Comparison of ENCODE assay signal across 14 mouse cellular contexts in genomic region chr1:89932616-89933015, GRCm38 (mm10). TPM values are rescaled to one million over a fixed set of nuclear protein-coding genes. Genes with fewer than 3 reads are reported as not detected.
DNase-seq lines count a peak whose midpoint lies in the region; ATAC-seq and TF ChIP-seq lines count a peak whose summit lies in the region.
"Had no signal": no experiment of that assay in that cellular context is flagged by ENCODE, and none has a peak within 500 bp of the region (broad histone marks: within the 10 kb centered on the region; RNA-seq: fewer than 3 reads in every experiment).

No protein-coding gene starts in this region.

- peak overlapping the region; percentile 79 for H3K4me2 ChIP-seq in hindbrain, embryonic 12.5 days (replicated peaks)
- H3K4me2 ChIP-seq in midbrain, embryonic 14.5 days (ENCODE audit: low read length) = no peak overlapping the region
- no peak overlapping the region for H3K4me2 ChIP-seq in liver, embryonic 12.5 days
- H3K4me2 ChIP-seq: embryonic facial prominence, embryonic 13.5 days had no signal

- H3K27me3 ChIP-seq in E14TG2a.4 (ENCODE audit: insufficient read depth, low read length) = peaks cover 82% of the 10 kb centered on the region
- H3K27me3 ChIP-seq in hindbrain, embryonic 12.5 days = peaks cover 86% of the 10 kb centered on the region
- peaks cover 87% of the 10 kb centered on the region for H3K27me3 ChIP-seq in midbrain, embryonic 14.5 days (ENCODE audit: control insufficient read depth, insufficient read depth, low read length)
- peaks cover 99% of the 10 kb centered on the region for H3K27me3 ChIP-seq in liver, embryonic 12.5 days (replicated peaks)

- peak overlapping the region; percentile 91; the same call in 1 of the 2 replicates for H3K4me3 ChIP-seq in E14TG2a.4 (replicated peaks; ENCODE audit: low read length)
- peak overlapping the region; percentile 57 for H3K4me3 ChIP-seq in hindbrain, embryonic 12.5 days
- H3K4me3 ChIP-seq in midbrain, embryonic 14.5 days (replicated peaks; ENCODE audit: low read depth, low read length) = no peak overlapping the region; the same call in 1 of the 2 replicates
- no peak overlapping the region for H3K4me3 ChIP-seq in liver, embryonic 12.5 days
- H3K4me3 ChIP-seq: embryonic facial prominence, embryonic 13.5 days; lung, embryonic 15.5 days had no signal

- no peak; the same call in 1 of the 2 replicates for ATAC-seq in hindbrain, embryonic 12.5 days (ENCODE audit: low FRiP score)
- no peak for ATAC-seq in midbrain, embryonic 14.5 days (ENCODE audit: low FRiP score, low TSS enrichment)
- no peak for ATAC-seq in liver, embryonic 12.5 days

- H3K9me3 ChIP-seq in E14TG2a.4 (ENCODE audit: low read length) = no peaks in the 10 kb centered on the region
- no peaks in the 10 kb centered on the region for H3K9me3 ChIP-seq in hindbrain, embryonic 12.5 days (replicated peaks)
- H3K9me3 ChIP-seq in midbrain, embryonic 14.5 days (ENCODE audit: control insufficient read depth, low read length) = no peaks in the 10 kb centered on the region
- no peaks in the 10 kb centered on the region for H3K9me3 ChIP-seq in liver, embryonic 12.5 days (replicated peaks)
- H3K9me3 ChIP-seq: embryonic facial prominence, embryonic 13.5 days; heart, embryonic 10.5 days; lung, embryonic 15.5 days had no signal

- no peak for TF ChIP-seq POLR2A in brain, embryonic 14.5 days (IDR thresholded peaks at IDR 0.05; ENCODE audit: borderline replicate concordance, extremely low read depth, insufficient read depth, insufficient read length, poor library complexity, severe bottlenecking)

- H3K4me1 ChIP-seq in E14TG2a.4 (replicated peaks; ENCODE audit: low read depth, low read length) = peaks cover 86% of the 10 kb centered on the region
- peaks cover 65% of the 10 kb centered on the region for H3K4me1 ChIP-seq in hindbrain, embryonic 12.5 days
- H3K4me1 ChIP-seq in midbrain, embryonic 14.5 days (ENCODE audit: control insufficient read depth, insufficient read depth, low read length) = peaks cover 13% of the 10 kb centered on the region
- peaks cover 19% of the 10 kb centered on the region for H3K4me1 ChIP-seq in liver, embryonic 12.5 days

- no peak overlapping the region for H3K9ac ChIP-seq in hindbrain, embryonic 12.5 days
- no peak overlapping the region for H3K9ac ChIP-seq in midbrain, embryonic 14.5 days (replicated peaks; ENCODE audit: low read length)
- no peak overlapping the region for H3K9ac ChIP-seq in liver, embryonic 12.5 days
- H3K9ac ChIP-seq: embryonic facial prominence, embryonic 13.5 days; lung, embryonic 15.5 days had no signal

- TF ChIP-seq CTCF in E14TG2a.4 (conservative IDR thresholded peaks at IDR 0.05; ENCODE audit: low read length) = no peak
- no peak for TF ChIP-seq CTCF in brain, embryonic 14.5 days (IDR thresholded peaks at IDR 0.05; ENCODE audit: borderline replicate concordance, extremely low read depth, insufficient read depth, insufficient read length)

- DNase-seq in brain, embryonic 14.5 days (ENCODE audit: low read depth) = peak; percentile 70
- peak; percentile 43 for DNase-seq in midbrain, embryonic 14.5 days
- no peak for DNase-seq in cerebellum, postnatal 25 days
- no peak for DNase-seq in layer of hippocampus, postnatal 25 days (ENCODE audit: extremely low spot score in 1 of 2, low spot score in 1 of 2)
- DNase-seq: cerebellum, adult 8-10 months; gastrocnemius, postnatal 14 days; kidney, adult 11 months had no signal

- peak overlapping the region; percentile 73 for H3K27ac ChIP-seq in hindbrain, embryonic 12.5 days
- no peak overlapping the region for H3K27ac ChIP-seq in midbrain, embryonic 14.5 days (replicated peaks; ENCODE audit: low read depth, low read length)
- no peak overlapping the region for H3K27ac ChIP-seq in liver, embryonic 12.5 days
- H3K27ac ChIP-seq: embryonic facial prominence, embryonic 13.5 days; heart, embryonic 10.5 days; lung, embryonic 15.5 days had no signal

- WGBS in hindbrain, embryonic 12.5 days = 1% methylated on average over 16 of the region's 16 CpGs
- WGBS in midbrain, embryonic 14.5 days = under 1% methylated on average over 16 of the region's 16 CpGs
- WGBS in liver, embryonic 12.5 days (ENCODE audit: insufficient replicate concordance) = 22% methylated on average over 16 of the region's 16 CpGs

- H3K36me3 ChIP-seq in E14TG2a.4 (ENCODE audit: insufficient read depth, low read length) = peaks cover 18% of the 10 kb centered on the region
- no peaks in the 10 kb centered on the region for H3K36me3 ChIP-seq in hindbrain, embryonic 12.5 days
- no peaks in the 10 kb centered on the region for H3K36me3 ChIP-seq in midbrain, embryonic 14.5 days (ENCODE audit: control insufficient read depth, insufficient read depth, low read length)
- H3K36me3 ChIP-seq in liver, embryonic 12.5 days = no peaks in the 10 kb centered on the region
- H3K36me3 ChIP-seq: embryonic facial prominence, embryonic 13.5 days; heart, embryonic 10.5 days; lung, embryonic 15.5 days had no signal

RNA-seq across cellular contexts. Expression of gene Gbx2, which starts 1.6 kb away (rescaled TPM):
- polyA plus RNA-seq in brain, embryonic 14.5 days (2012; rRNA removed) = 30.3 and 38.2 TPM in 2 replicates
- 46.1 and 63.6 TPM in 2 replicates for polyA plus RNA-seq in hindbrain, embryonic 12.5 days (2016; fragmentation: Nextera tagmentation; extraction: Ambion mirVana)
- 11.6 and 12.1 TPM in 2 replicates for polyA plus RNA-seq in midbrain, embryonic 14.5 days (2014; fragmentation: Nextera tagmentation; extraction: Ambion mirVana)
- total RNA-seq in layer of hippocampus, postnatal 25 days (2021) = under 1 TPM in 1 of 2 experiments, not detected in 1; 0.44 TPM
- 1.7 and 2.0 TPM in 2 replicates for polyA plus RNA-seq in liver, embryonic 12.5 days (2016; fragmentation: Nextera tagmentation; extraction: Ambion mirVana)
- total RNA-seq: gastrocnemius, postnatal 14 days; neutrophil, adult 5-6 weeks had no signal

Comparison
In these comparisons a context has a peak if more than half of its experiments do, and no peak if none do; other contexts are left out.
1. H3K4me3 ChIP-seq: peak in E14TG2a.4 (single experiment) and hindbrain, embryonic 12.5 days (single experiment); none in midbrain, embryonic 14.5 days (single experiment) and liver, embryonic 12.5 days (single experiment).
2. DNase-seq: peak in brain, embryonic 14.5 days (single experiment) and midbrain, embryonic 14.5 days (single experiment); none in cerebellum, postnatal 25 days (0 of 2) and layer of hippocampus, postnatal 25 days (0 of 2).